Mouse (Mus musculus) erythroblast, embryonic 14.5 days (primary cell): ENCODE measurements around the gene Rad21l.
"Not testable (repeated sequence)": the region's sequence is repeated elsewhere in the genome, so short reads cannot be mapped to it uniquely, and the experiment has no call there.

Experiments used
- GATA1 ChIP-seq: IDR thresholded peaks from 2 replicates; pipeline ENCODE4 v1.6.1; 2012; ENCODE audit warnings: low read length, inconsistent platforms, mixed read lengths
- TAL1 ChIP-seq: IDR thresholded peaks from 3 replicates; pipeline ENCODE4 v1.6.1; 2012; ENCODE audit warnings: low read length, inconsistent platforms, mixed read lengths

GRCm38 (mm10) chr2:151615779-151616178 lies 52.6 kb downstream of the Rad21l start:
- TF ChIP-seq TAL1, GATA1: not testable (repeated sequence)
